Mouse (Mus musculus): ENCODE results near the gene Armc7.

GRCm38 (mm10) chr11:115460976-115461375, 14.5 kb upstream of the Armc7 start:
- TF ChIP-seq MYOG (IDR thresholded peaks at IDR 0.05; ENCODE audit: control insufficient read depth in 1 of 3, insufficient read depth in 1 of 3, insufficient read length in 2 of 3, low read depth in 2 of 3): no peak
- no peak for TF ChIP-seq MYOD1 (IDR thresholded peaks at IDR 0.05; ENCODE audit: control insufficient read depth in 1 of 3, insufficient read length in 2 of 3, low read depth in 2 of 3)
- no peak for TF ChIP-seq POLR2A (IDR thresholded peaks at IDR 0.05; ENCODE audit: insufficient read length, low read depth)
- no peak for TF ChIP-seq TCF12 (IDR thresholded peaks at IDR 0.05; ENCODE audit: insufficient read depth, poor library complexity, severe bottlenecking)
- TF ChIP-seq MAX (IDR thresholded peaks at IDR 0.05; ENCODE audit: low read depth): no peak
- TF ChIP-seq E2F4 (IDR thresholded peaks at IDR 0.05; ENCODE audit: insufficient read depth): no peak
- no peak for TF ChIP-seq CEBPB (IDR thresholded peaks at IDR 0.05; ENCODE audit: insufficient read depth, poor library complexity, severe bottlenecking)
- no peak for TF ChIP-seq POLR2AphosphoS2 (IDR thresholded peaks at IDR 0.05; ENCODE audit: insufficient read length, low read depth)
- TF ChIP-seq USF1 (IDR thresholded peaks at IDR 0.05; ENCODE audit: low read depth): no peak
- TF ChIP-seq TCF3 (IDR thresholded peaks at IDR 0.05; ENCODE audit: insufficient read length, low read depth): no peak
- no peak for TF ChIP-seq REST (IDR thresholded peaks at IDR 0.05; ENCODE audit: insufficient read depth, insufficient read length)
- no peak for TF ChIP-seq SRF (IDR thresholded peaks at IDR 0.05; ENCODE audit: control insufficient read depth, insufficient read length, low read depth)

Measured in myocyte (in vitro differentiated cells).